Mouse (Mus musculus): ENCODE measurements at regions not wholly inside any gene's neighbourhood (a gene's known extent, or its start where the extent isn't known, plus 50 kb on each side); places are given as distances from the start of the nearest gene placed in this dataset.

GRCm38 (mm10) chr13:44249119-44249518 is 464.5 kb downstream of the Cd83 start:
- Histone ChIP-seq H3K27me3 (0 out of 2 replicates have a peak, but pooled peaks cover 4% of the 10 kb centered on the region), H3K36me3 (no peaks in the 10 kb centered on the region), H3K9ac (no peak overlapping the region), H3K4me3 (replicated peaks) (no peak overlapping the region), H3K9me3 (replicated peaks) (no peaks in the 10 kb centered on the region), H3K4me1 (peaks cover 3% of the 10 kb centered on the region; the same call in 1 of the 2 replicates), H3K4me2 (replicated peaks) (no peak overlapping the region), H3K27ac (replicated peaks) (no peak overlapping the region)
- WGBS, result 79% methylated on average over 2 of the region's 2 CpGs
- no peak for ATAC-seq (ENCODE audit: insufficient number of reproducible peaks, low FRiP score, low TSS enrichment, low read depth)

DNA sequence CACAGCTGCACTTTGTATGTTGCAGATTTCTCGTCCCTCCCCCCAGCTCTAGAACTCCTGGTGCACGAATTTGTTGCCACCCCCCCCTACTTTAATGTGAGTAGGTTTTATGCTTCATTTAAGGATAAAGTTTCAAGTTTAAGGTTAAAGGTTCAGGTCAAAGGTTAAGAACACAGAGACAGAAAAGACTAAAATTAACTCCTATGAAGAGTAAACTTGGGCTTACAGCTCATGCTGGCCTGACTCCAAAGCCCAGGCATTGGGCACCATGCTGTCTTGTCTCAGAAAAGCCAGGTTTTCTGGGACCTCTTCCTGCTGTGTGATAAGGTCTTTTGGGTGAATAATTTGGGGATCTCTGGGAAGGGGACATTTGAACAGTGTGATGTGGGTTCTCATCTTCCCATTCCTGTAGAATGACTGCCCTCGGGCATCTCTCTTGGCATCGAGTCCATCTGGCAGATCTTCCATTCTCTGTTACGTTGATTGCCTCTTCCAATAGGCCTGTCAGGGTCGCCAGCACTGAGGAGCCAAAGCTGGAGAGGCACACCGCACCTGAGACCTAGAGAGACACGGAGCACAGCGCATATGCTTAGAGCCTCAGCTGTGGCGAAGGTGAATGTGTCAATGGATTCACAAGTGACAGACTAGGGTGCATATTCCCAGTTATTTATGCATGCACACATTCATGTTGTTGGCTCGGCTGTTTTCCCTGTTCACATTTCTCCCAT is 466.1 kb downstream of the Cd83 start:
- WGBS, result 82% methylated on average over 11 of the region's 11 CpGs
- H3K9me3 ChIP-seq (replicated peaks), result no peaks in the 10 kb centered on the region
- ATAC-seq (ENCODE audit: insufficient number of reproducible peaks, low FRiP score, low TSS enrichment, low read depth), result no peak

DNA sequence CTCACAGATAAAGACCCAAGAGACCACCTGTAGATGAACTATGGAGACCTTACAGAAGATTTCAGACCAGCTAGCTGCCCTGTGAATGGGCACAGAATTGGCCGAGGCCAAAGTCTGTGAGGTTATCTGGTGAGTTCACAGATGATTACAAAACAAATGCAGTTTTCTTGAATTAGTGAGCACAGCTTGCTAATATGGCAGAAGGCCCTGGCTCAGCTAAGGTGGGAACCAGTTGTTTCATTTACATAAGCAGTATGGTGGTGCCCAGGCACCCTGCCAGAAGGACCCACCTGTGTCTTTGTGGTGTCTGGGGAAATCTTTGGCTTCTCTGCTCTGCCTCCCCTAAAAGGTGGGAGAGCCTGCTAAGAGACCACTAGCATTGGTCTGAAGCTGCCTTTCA is 466.9 kb downstream of the Cd83 start:
- Histone ChIP-seq H3K9me3 (replicated peaks) (no peaks in the 10 kb centered on the region), H3K4me2 (replicated peaks) (no peak overlapping the region), H3K36me3 (no peaks in the 10 kb centered on the region), H3K4me1 (peaks cover 3% of the 10 kb centered on the region; the same call in 1 of the 2 replicates), H3K27me3 (0 out of 2 replicates have a peak, but pooled peaks cover 4% of the 10 kb centered on the region), H3K27ac (replicated peaks) (no peak overlapping the region), H3K9ac (no peak overlapping the region), H3K4me3 (replicated peaks) (no peak overlapping the region)
- no peak for ATAC-seq (ENCODE audit: insufficient number of reproducible peaks, low FRiP score, low TSS enrichment, low read depth)
- WGBS, result 91% methylated on average over 1 of the region's 1 CpGs

More for the DNA sequence above, 466.1 kb downstream of the Cd83 start:
- H3K36me3 ChIP-seq, result no peaks in the 10 kb centered on the region
- peaks cover 3% of the 10 kb centered on the region; the same call in 1 of the 2 replicates for H3K4me1 ChIP-seq
- 0 out of 2 replicates have a peak, but pooled peaks cover 4% of the 10 kb centered on the region for H3K27me3 ChIP-seq
- H3K27ac ChIP-seq (replicated peaks), result no peak overlapping the region
- no peak overlapping the region for H3K4me3 ChIP-seq (replicated peaks)
- H3K4me2 ChIP-seq (replicated peaks), result no peak overlapping the region
- no peak overlapping the region for H3K9ac ChIP-seq

GRCm38 (mm10) chr13:44252496-44252895 is 467.9 kb downstream of the Cd83 start:
- no peak for ATAC-seq (ENCODE audit: insufficient number of reproducible peaks, low FRiP score, low TSS enrichment, low read depth)
- WGBS, result 77% methylated on average over 3 of the region's 3 CpGs
- H3K9me3 ChIP-seq (replicated peaks), result no peaks in the 10 kb centered on the region
- no peak overlapping the region for H3K27ac ChIP-seq (replicated peaks)
- H3K4me2 ChIP-seq (replicated peaks), result no peak overlapping the region
- H3K9ac ChIP-seq, result no peak overlapping the region
- peaks cover 3% of the 10 kb centered on the region; the same call in 1 of the 2 replicates for H3K4me1 ChIP-seq
- no peaks in the 10 kb centered on the region for H3K36me3 ChIP-seq
- H3K27me3 ChIP-seq, result 0 out of 2 replicates have a peak, but pooled peaks cover 4% of the 10 kb centered on the region
- no peak overlapping the region for H3K4me3 ChIP-seq (replicated peaks)

- Histone ChIP-seq H3K27ac (replicated peaks) (no peak overlapping the region), H3K4me3 (replicated peaks) (no peak overlapping the region), H3K9me3 (replicated peaks) (no peaks in the 10 kb centered on the region), H3K27me3 (no peaks in the 10 kb centered on the region), H3K9ac (no peak overlapping the region), H3K4me1 (peaks cover 3% of the 10 kb centered on the region; the same call in 1 of the 2 replicates), H3K4me2 (replicated peaks) (no peak overlapping the region), H3K36me3 (no peaks in the 10 kb centered on the region)
- 85% methylated on average over 10 of the region's 10 CpGs for WGBS
- no peak for ATAC-seq (ENCODE audit: insufficient number of reproducible peaks, low FRiP score, low TSS enrichment, low read depth)
These were observed 470.9 kb upstream of the Jarid2 start for GRCm38 (mm10) chr13:44258422-44258821.

DNA sequence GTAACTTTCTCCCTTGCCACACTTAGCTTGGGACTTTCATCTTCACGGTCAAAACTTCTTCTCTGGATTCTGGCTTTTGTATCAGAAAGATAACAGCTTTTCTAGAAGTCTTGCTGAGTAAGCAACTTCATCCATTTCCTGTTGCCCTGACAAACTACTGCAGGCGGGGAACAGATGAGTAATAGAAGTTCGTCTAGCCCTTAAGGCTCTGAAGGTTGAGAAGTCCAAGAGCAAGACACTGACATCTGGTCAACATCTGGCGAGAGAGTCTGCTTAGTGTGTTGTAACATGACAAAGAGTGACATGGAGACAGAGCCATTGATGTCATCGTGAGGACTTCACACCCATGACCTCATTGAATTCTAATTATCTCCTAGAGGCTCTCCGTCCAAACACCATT is 469.2 kb upstream of the Jarid2 start:
- ATAC-seq (ENCODE audit: insufficient number of reproducible peaks, low FRiP score, low TSS enrichment, low read depth), result no peak
- 54% methylated on average over 6 of the region's 6 CpGs for WGBS
- Histone ChIP-seq H3K4me3 (replicated peaks) (no peak overlapping the region), H3K36me3 (no peaks in the 10 kb centered on the region), H3K9me3 (replicated peaks) (no peaks in the 10 kb centered on the region), H3K9ac (no peak overlapping the region), H3K4me2 (replicated peaks) (no peak overlapping the region), H3K27me3 (no peaks in the 10 kb centered on the region), H3K27ac (replicated peaks) (no peak overlapping the region), H3K4me1 (peaks cover 3% of the 10 kb centered on the region; the same call in 1 of the 2 replicates)

DNA sequence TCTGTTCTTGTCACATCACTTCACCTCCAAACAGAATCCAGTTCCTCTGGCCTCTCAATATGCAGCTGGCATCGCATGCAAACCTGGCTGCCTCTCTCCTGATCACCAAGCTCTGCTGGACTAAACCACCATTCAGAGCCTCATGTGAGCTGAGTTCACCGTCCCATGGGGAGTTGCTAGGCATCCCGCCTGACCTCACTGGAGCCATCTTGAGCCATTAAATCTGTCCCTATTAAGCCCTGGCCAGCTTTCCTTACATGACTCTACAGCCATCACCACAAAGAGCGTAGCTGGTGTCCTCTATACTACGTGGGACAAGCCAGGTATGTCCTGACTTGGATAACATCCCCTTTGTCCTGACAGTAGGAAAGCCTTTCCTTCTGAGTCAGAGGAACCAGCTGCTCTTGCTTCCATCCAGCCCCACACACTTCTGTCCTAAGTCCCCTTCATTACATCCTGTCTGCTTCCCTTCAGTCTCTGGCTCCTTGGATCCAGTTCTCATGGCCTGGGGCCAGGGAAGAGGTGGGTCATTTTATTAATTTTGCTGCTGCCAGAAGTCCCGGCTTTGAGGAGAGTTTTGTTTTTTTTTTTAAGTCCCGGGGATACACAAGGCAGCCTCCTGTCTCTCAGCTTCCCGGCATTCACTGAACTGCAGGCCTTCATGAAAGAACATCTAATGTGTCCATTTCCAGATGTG is 468.5 kb upstream of the Jarid2 start:
- Histone ChIP-seq H3K4me1 (peaks cover 3% of the 10 kb centered on the region; the same call in 1 of the 2 replicates), H3K9me3 (replicated peaks) (no peaks in the 10 kb centered on the region), H3K9ac (no peak overlapping the region), H3K4me3 (replicated peaks) (no peak overlapping the region), H3K4me2 (replicated peaks) (no peak overlapping the region), H3K27ac (replicated peaks) (no peak overlapping the region), H3K27me3 (no peaks in the 10 kb centered on the region), H3K36me3 (no peaks in the 10 kb centered on the region)
- no peak for ATAC-seq (ENCODE audit: insufficient number of reproducible peaks, low FRiP score, low TSS enrichment, low read depth)
- 57% methylated on average over 8 of the region's 8 CpGs for WGBS

GRCm38 (mm10) chr13:44272746-44273524 is 456.3 kb upstream of the Jarid2 start:
- ATAC-seq (ENCODE audit: insufficient number of reproducible peaks, low FRiP score, low TSS enrichment, low read depth), result no peak
- Histone ChIP-seq H3K27me3 (no peaks in the 10 kb centered on the region), H3K4me1 (peaks cover 4% of the 10 kb centered on the region; the same call in 1 of the 2 replicates), H3K4me2 (replicated peaks) (peak overlapping the region; percentile 10; the same call in 1 of the 2 replicates), H3K4me3 (replicated peaks) (no peak overlapping the region), H3K9ac (no peak overlapping the region; the same call in 1 of the 2 replicates), H3K27ac (replicated peaks) (no peak overlapping the region), H3K36me3 (no peaks in the 10 kb centered on the region), H3K9me3 (replicated peaks) (no peaks in the 10 kb centered on the region)
- WGBS, result 40% methylated on average over 16 of the region's 16 CpGs

DNA sequence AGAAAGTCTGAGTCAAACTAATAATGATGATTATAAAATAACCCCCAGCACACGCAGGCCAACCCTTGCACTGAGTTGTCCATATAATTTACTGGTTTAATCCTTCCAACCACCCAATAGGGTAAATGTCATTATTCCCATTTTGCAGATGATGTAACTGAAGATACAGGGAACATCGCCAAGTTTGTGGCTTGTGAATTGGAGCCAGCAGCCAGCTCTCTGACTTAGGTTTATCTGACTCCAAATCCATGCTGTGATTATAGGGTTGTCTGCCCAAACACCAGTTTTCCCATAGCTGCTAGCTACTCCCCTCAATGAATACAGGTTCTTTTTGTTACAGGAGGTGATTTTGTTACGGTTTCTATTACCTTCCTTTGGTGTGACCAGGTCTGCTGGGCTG is 451.3 kb upstream of the Jarid2 start:
- Histone ChIP-seq H3K27ac (replicated peaks) (no peak overlapping the region), H3K4me2 (replicated peaks) (no peak overlapping the region), H3K4me1 (peaks cover 24% of the 10 kb centered on the region), H3K4me3 (replicated peaks) (no peak overlapping the region), H3K9ac (no peak overlapping the region), H3K27me3 (no peaks in the 10 kb centered on the region), H3K36me3 (no peaks in the 10 kb centered on the region), H3K9me3 (replicated peaks) (no peaks in the 10 kb centered on the region)
- no peak for ATAC-seq (ENCODE audit: insufficient number of reproducible peaks, low FRiP score, low TSS enrichment, low read depth)
- WGBS, result 67% methylated on average over 3 of the region's 3 CpGs

DNA sequence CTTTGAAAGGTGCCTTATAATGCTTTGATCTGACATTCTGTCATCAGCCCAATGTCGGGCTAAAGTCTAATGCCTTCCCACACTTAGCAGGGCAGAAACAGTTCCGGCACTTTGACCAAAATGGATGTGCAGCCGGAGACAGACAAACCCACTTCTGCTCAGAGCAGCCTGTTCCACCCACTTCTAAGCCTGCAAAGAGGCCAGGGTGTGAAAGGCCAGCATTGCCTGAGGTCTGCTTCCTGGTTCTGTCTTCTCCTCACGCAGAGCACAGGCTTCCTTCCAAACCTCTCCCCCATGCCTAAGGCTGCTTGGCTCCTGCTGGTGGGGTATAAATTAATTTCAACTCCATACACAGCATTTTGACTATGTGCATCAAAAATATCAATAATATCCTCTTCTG is 450.2 kb upstream of the Jarid2 start:
- H3K4me1 ChIP-seq, result peaks cover 25% of the 10 kb centered on the region
- no peak overlapping the region for H3K4me3 ChIP-seq (replicated peaks)
- H3K9me3 ChIP-seq (replicated peaks), result no peaks in the 10 kb centered on the region
- H3K27me3 ChIP-seq, result no peaks in the 10 kb centered on the region
- WGBS, result 15% methylated on average over 4 of the region's 4 CpGs
- H3K27ac ChIP-seq (replicated peaks), result no peak overlapping the region
- no peak overlapping the region for H3K9ac ChIP-seq
- H3K4me2 ChIP-seq (replicated peaks), result no peak overlapping the region
- no peaks in the 10 kb centered on the region for H3K36me3 ChIP-seq
- no peak for ATAC-seq (ENCODE audit: insufficient number of reproducible peaks, low FRiP score, low TSS enrichment, low read depth)

- no peak for ATAC-seq (ENCODE audit: insufficient number of reproducible peaks, low FRiP score, low TSS enrichment, low read depth)
These were observed 449.0 kb upstream of the Jarid2 start for GRCm38 (mm10) chr13:44280296-44280695.

More at GRCm38 (mm10) chr13:44280296-44280695, 449.0 kb upstream of the Jarid2 start:
- H3K4me2 ChIP-seq (replicated peaks), result no peak overlapping the region
- no peak overlapping the region for H3K4me3 ChIP-seq (replicated peaks)
- no peaks in the 10 kb centered on the region for H3K27me3 ChIP-seq
- H3K9me3 ChIP-seq (replicated peaks), result no peaks in the 10 kb centered on the region
- H3K9ac ChIP-seq, result no peak overlapping the region
- peaks cover 25% of the 10 kb centered on the region for H3K4me1 ChIP-seq
- no peak overlapping the region for H3K27ac ChIP-seq (replicated peaks)
- WGBS, result 93% methylated on average over 8 of the region's 8 CpGs
- no peaks in the 10 kb centered on the region for H3K36me3 ChIP-seq

Measured in embryonic facial prominence, embryonic 15.5 days (tissue).